Mouse (Mus musculus): ENCODE measurements around the gene Rmdn3. TPM values are rescaled to one million over a fixed set of nuclear protein-coding genes. Genes with fewer than 3 reads are reported as not detected.

The Rmdn3 gene
- 28.5 TPM for polyA plus RNA-seq (2017; shearing (Covaris generic))

GRCm38 (mm10) chr2:119156681-119157572, at the start of gene Rmdn3:
Rmdn3 (minus strand) TSS chr2:119157034.

DNA sequence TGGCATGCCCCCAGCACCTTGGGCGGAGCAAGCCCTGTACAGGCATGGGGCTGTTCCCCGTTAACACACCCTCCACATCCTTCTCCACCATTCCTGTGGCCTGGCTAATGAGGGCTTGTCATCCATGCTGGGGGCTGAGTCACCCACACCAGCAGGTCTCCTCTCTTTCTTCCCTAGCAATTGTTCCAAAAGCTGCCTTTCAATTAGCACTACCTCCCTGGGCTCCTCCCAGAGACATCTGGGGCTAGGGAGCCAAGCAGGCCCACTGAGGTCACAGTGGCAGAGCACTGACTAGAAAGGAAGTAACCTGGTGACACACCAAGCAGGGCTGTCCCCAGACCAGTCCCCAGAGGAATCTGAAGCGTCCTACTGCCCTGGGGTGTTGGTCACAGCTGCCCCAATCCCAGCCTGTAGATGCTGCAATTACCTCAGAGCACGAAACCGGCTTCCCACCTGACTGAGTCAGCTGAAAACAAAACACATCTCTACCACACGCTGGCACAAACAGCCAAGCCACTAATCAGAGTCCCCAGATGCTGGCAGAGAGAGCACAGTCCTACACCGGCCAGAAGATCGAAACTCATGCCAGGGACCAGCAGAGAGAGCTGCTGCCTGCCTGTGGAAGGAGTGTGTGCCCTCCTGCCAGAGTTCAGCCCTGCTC, 17.3 kb upstream of the Rmdn3 start, which contains the start of gene Gm14137:
Gene Gm14137 (plus strand): TSS at position 519 of the 661 bp plus-strand sequence.

DNA sequence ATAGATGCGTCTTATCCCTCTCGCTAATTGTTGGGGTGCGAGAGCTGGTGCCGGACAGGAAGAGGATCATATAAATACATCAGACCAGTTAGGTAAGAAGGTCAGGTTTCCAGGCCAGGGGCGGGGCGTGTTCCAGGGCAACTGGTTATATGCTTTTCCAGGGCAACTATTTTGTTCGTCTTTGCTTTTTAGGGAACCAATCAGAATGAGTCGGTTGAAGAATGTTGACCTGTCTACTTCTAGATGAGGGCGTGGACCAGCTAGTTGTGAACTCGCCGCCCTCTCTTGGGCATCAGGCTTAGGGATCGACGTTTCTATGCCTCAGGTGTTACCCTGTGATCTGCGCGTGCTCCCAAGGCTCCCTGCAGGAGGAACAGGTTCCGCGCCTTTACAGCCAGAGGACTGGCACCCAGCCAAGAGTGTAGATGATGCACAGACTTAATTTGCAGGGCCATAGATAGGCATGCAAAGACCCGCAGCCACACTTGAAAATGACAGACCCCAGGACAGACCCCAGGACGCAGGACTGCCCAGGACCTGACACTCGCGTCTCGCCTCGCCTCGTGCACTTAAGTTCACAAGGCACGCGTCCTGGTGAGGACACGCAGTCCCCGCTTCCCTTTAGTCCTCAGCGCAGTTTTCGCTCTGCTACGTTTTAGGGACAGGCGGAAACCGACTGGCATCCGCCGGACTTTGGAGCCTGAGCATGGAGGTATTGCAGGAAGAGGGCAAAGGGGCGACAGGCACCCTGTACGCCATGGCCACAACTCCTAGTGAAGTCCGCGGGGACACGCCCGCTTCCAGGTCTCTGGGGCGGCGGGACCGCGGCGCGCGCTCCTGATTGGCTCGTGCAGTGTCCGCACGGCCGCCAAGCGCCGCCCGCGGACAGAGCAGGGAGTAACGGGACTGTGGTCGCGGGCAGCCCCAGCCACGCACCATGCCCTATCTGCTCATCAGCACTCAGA, 10.3 kb upstream of the Rmdn3 start, which contains the start of gene Gchfr:
Gene Gchfr (plus strand): TSS at position 873 of the 965 bp plus-strand sequence.

GRCm38 (mm10) chr2:119112438-119113112, 44.3 kb downstream of the Rmdn3 start, which contains the start of gene Rad51:
Rad51 (plus strand) TSS chr2:119112793.

Other genes starting within 250 kb of the Rmdn3 start
- gene Chst14, start 230.5 kb downstream of the Rmdn3 start, polyA plus RNA-seq (2017; shearing (Covaris generic)): 5.8 TPM
- 21.6 TPM for gene Ccdc32, start 127.6 kb downstream of the Rmdn3 start, polyA plus RNA-seq (2017; shearing (Covaris generic))
- 2.3 TPM for gene Rpusd2, start 122.2 kb downstream of the Rmdn3 start, polyA plus RNA-seq (2017; shearing (Covaris generic))
- gene Knl1, start 109.9 kb downstream of the Rmdn3 start, polyA plus RNA-seq (2017; shearing (Covaris generic)): 2.5 TPM
- 4.6 TPM for gene Rad51, start 44.2 kb downstream of the Rmdn3 start, polyA plus RNA-seq (2017; shearing (Covaris generic))
- gene Gchfr, start 10.7 kb upstream of the Rmdn3 start, polyA plus RNA-seq (2017; shearing (Covaris generic)): not detected
- 0.43 TPM for gene Gm14137, start 17.5 kb upstream of the Rmdn3 start, polyA plus RNA-seq (2017; shearing (Covaris generic))
- 52.5 TPM for gene Zfyve19, start 51.6 kb upstream of the Rmdn3 start, polyA plus RNA-seq (2017; shearing (Covaris generic))
- gene Dnajc17, start 51.8 kb upstream of the Rmdn3 start, polyA plus RNA-seq (2017; shearing (Covaris generic)): 21.4 TPM
- not detected for gene Ppp1r14d, start 72.9 kb upstream of the Rmdn3 start, polyA plus RNA-seq (2017; shearing (Covaris generic))
- gene Spint1, start 80.3 kb upstream of the Rmdn3 start, polyA plus RNA-seq (2017; shearing (Covaris generic)): 0.29 TPM
- 0.20 TPM for gene Rhov, start 114.2 kb upstream of the Rmdn3 start, polyA plus RNA-seq (2017; shearing (Covaris generic))
- gene Vps18, start 131.7 kb upstream of the Rmdn3 start, polyA plus RNA-seq (2017; shearing (Covaris generic)): 13.7 TPM
- gene Dll4, start 168.8 kb upstream of the Rmdn3 start, polyA plus RNA-seq (2017; shearing (Covaris generic)): not detected
- gene Chac1, start 194.2 kb upstream of the Rmdn3 start, polyA plus RNA-seq (2017; shearing (Covaris generic)): not detected